ENCODE assay signal across 8 mouse cellular contexts in genomic region chrX:150459411-150459927, GRCm38 (mm10). TPM values are rescaled to one million over a fixed set of nuclear protein-coding genes. Genes with fewer than 3 reads are reported as not detected.
DNase-seq lines count a peak whose midpoint lies in the region; ATAC-seq and TF ChIP-seq lines count a peak whose summit lies in the region.

No protein-coding gene starts in this region.

- no peak; the same call in 1 of the 2 replicates for ATAC-seq in hindbrain, embryonic 12.5 days (ENCODE audit: low FRiP score)
- ATAC-seq in limb, embryonic 13.5 days (ENCODE audit: low FRiP score, low read depth) = no peak
- ATAC-seq in midbrain, postnatal 0 days (ENCODE audit: low FRiP score) = peak; percentile 24; the same call in 1 of the 2 replicates

- peak overlapping the region; percentile 49 for H3K4me2 ChIP-seq in hindbrain, embryonic 12.5 days (replicated peaks)
- peak overlapping the region; percentile 50 for H3K4me2 ChIP-seq in limb, embryonic 13.5 days (replicated peaks)
- H3K4me2 ChIP-seq in midbrain, postnatal 0 days (ENCODE audit: low read depth, low read length, poor library complexity, severe bottlenecking) = peak overlapping the region; percentile 34

- TF ChIP-seq CTCF in gastrocnemius, adult 2 months (IDR thresholded peaks at IDR 0.05) = no peak
- TF ChIP-seq CTCF in E14TG2a.4 (conservative IDR thresholded peaks at IDR 0.05; ENCODE audit: low read length) = no peak
- no peak for TF ChIP-seq CTCF in midbrain, postnatal 0 days (IDR thresholded peaks at IDR 0.05)

- peak; percentile 21 for DNase-seq in gastrocnemius, adult 2 months
- DNase-seq in gastrocnemius, adult 8-10 months (ENCODE audit: low spot score in 2 of 2) = no peak
- DNase-seq in cerebellum, postnatal 36 days = peak; percentile 26 to 44
- DNase-seq in midbrain, postnatal 0 days (ENCODE audit: low spot score) = peak; percentile 23
- no peak for DNase-seq in right cerebral cortex, postnatal 25 days

- H3K27me3 ChIP-seq in E14TG2a.4 (ENCODE audit: insufficient read depth, low read length) = no peaks in the 10 kb centered on the region
- H3K27me3 ChIP-seq in hindbrain, embryonic 12.5 days = no peaks in the 10 kb centered on the region
- H3K27me3 ChIP-seq in limb, embryonic 13.5 days = no peaks in the 10 kb centered on the region
- no peaks in the 10 kb centered on the region for H3K27me3 ChIP-seq in midbrain, postnatal 0 days (ENCODE audit: insufficient read depth, low read length)

- peak overlapping the region; percentile 85 for H3K27ac ChIP-seq in gastrocnemius, adult 2 months
- peak overlapping the region; percentile 74; the same call in 1 of the 2 replicates for H3K27ac ChIP-seq in hindbrain, embryonic 12.5 days
- peak overlapping the region; percentile 74; the same call in 1 of the 2 replicates for H3K27ac ChIP-seq in limb, embryonic 13.5 days
- 0 out of 2 replicates have a peak overlapping the region, but pooled peaks have one; percentile 51 for H3K27ac ChIP-seq in midbrain, postnatal 0 days (ENCODE audit: low read depth, low read length)

- H3K36me3 ChIP-seq in E14TG2a.4 (ENCODE audit: insufficient read depth, low read length) = no peaks in the 10 kb centered on the region
- no peaks in the 10 kb centered on the region for H3K36me3 ChIP-seq in hindbrain, embryonic 12.5 days
- H3K36me3 ChIP-seq in limb, embryonic 13.5 days = no peaks in the 10 kb centered on the region
- H3K36me3 ChIP-seq in midbrain, postnatal 0 days (ENCODE audit: insufficient read depth, low read length) = no peaks in the 10 kb centered on the region

- peak overlapping the region; percentile 50 for H3K9ac ChIP-seq in hindbrain, embryonic 12.5 days
- H3K9ac ChIP-seq in limb, embryonic 13.5 days = peak overlapping the region; percentile 56; the same call in 1 of the 2 replicates
- H3K9ac ChIP-seq in midbrain, postnatal 0 days (replicated peaks; ENCODE audit: low read length, poor library complexity, severe bottlenecking) = peak overlapping the region; percentile 34; the same call in 1 of the 2 replicates

- no peaks in the 10 kb centered on the region for H3K9me3 ChIP-seq in E14TG2a.4 (ENCODE audit: low read length)
- H3K9me3 ChIP-seq in hindbrain, embryonic 12.5 days (replicated peaks) = no peaks in the 10 kb centered on the region
- no peaks in the 10 kb centered on the region for H3K9me3 ChIP-seq in limb, embryonic 13.5 days
- H3K9me3 ChIP-seq in midbrain, postnatal 0 days (ENCODE audit: low read length) = no peaks in the 10 kb centered on the region

- intact Hi-C loops in gastrocnemius, adult 2 months (cut with DNase I) = loop anchor here (2.0 kb wide), 1 partner anchor 19 kb away; no protein-coding TSS in a partner anchor

- H3K4me3 ChIP-seq in gastrocnemius, adult 2 months = peak overlapping the region; percentile 78
- H3K4me3 ChIP-seq in E14TG2a.4 (replicated peaks; ENCODE audit: low read length) = peak overlapping the region; percentile 77
- peak overlapping the region; percentile 38 for H3K4me3 ChIP-seq in hindbrain, embryonic 12.5 days
- peak overlapping the region; percentile 44 for H3K4me3 ChIP-seq in limb, embryonic 13.5 days
- peak overlapping the region; percentile 42 for H3K4me3 ChIP-seq in midbrain, postnatal 0 days (ENCODE audit: low read depth, low read length)

- peaks cover 4% of the 10 kb centered on the region; the same call in 1 of the 2 replicates for H3K4me1 ChIP-seq in E14TG2a.4 (replicated peaks; ENCODE audit: low read depth, low read length)
- H3K4me1 ChIP-seq in hindbrain, embryonic 12.5 days = no peaks in the 10 kb centered on the region; the same call in 1 of the 2 replicates
- H3K4me1 ChIP-seq in limb, embryonic 13.5 days = no peaks in the 10 kb centered on the region
- H3K4me1 ChIP-seq in midbrain, postnatal 0 days (ENCODE audit: insufficient read depth, low read length) = no peaks in the 10 kb centered on the region

- WGBS in hindbrain, embryonic 12.5 days = 55% methylated on average over 8 of the region's 8 CpGs
- 44% methylated on average over 8 of the region's 8 CpGs for WGBS in limb, embryonic 13.5 days
- WGBS in midbrain, postnatal 0 days = 43% methylated on average over 8 of the region's 8 CpGs

RNA-seq across cellular contexts. Expression of gene Tmem29, which starts 0.5 kb away (rescaled TPM):
- 1 to 10 TPM; 6.0 to 8.6 TPM for total RNA-seq in gastrocnemius, adult 2 months (2021)
- 1 to 10 TPM; 5.6 to 7.2 (median 6.1) TPM for total RNA-seq in gastrocnemius, adult 8-10 months (2022)
- 44.8 and 45.4 TPM in 2 replicates for polyA plus RNA-seq in hindbrain, embryonic 12.5 days (2016; fragmentation: Nextera tagmentation; extraction: Ambion mirVana)
- polyA plus RNA-seq in limb, embryonic 13.5 days (2015; fragmentation: Nextera tagmentation; extraction: Ambion mirVana) = 42.3 and 46.4 TPM in 2 replicates
- 53.8 and 67.6 TPM in 2 replicates for total RNA-seq in midbrain, postnatal 0 days (2014; rRNA removed)
- 85.0 and 97.7 TPM in 2 replicates for polyA plus RNA-seq in midbrain, postnatal 0 days (2015; fragmentation: Nextera tagmentation; extraction: Ambion mirVana)

Comparison
In these comparisons a context has a peak if more than half of its experiments do, and no peak if none do; other contexts are left out.
1. DNase-seq: peak in gastrocnemius, adult 2 months (single experiment), cerebellum, postnatal 36 days (2 of 2) and midbrain, postnatal 0 days (single experiment); none in gastrocnemius, adult 8-10 months (0 of 2) and right cerebral cortex, postnatal 25 days (single experiment).
2. Peak in every context shown above with its lines, with median percentiles within 50 percentile points of each other: H3K27ac ChIP-seq, H3K4me3 ChIP-seq, H3K4me2 ChIP-seq and H3K9ac ChIP-seq.